Mouse (Mus musculus): Measurements from ENCODE around the gene Pln.

The Pln gene

GRCm38 (mm10) chr10:53367265-53367664 is 29.8 kb downstream of the Pln start:
- DNase-seq = no peak

GRCm38 (mm10) chr10:53373885-53374578 is 36.6 kb downstream of the Pln start:
- no peak for DNase-seq

GRCm38 (mm10) chr10:53377096-53377495 is 39.6 kb downstream of the Pln start:
- no peak for DNase-seq

- no peak for DNase-seq
Measured at GRCm38 (mm10) chr10:53378296-53378695, 40.8 kb downstream of the Pln start.

- DNase-seq = no peak
Measured at GRCm38 (mm10) chr10:53378981-53379708, 41.7 kb downstream of the Pln start.

GRCm38 (mm10) chr10:53379709-53380106 is 42.2 kb downstream of the Pln start, which contains the start of gene Cep85l:
Gene Cep85l (minus strand): TSS chr10:53379947.
- DNase-seq = peak; percentile 83 to 86

GRCm38 (mm10) chr10:53382696-53383365 is 45.4 kb downstream of the Pln start:
- no peak for DNase-seq

GRCm38 (mm10) chr10:53384896-53385295 is 47.4 kb downstream of the Pln start:
- no peak for DNase-seq

GRCm38 (mm10) chr10:53385438-53385837 is 48.0 kb downstream of the Pln start:
- no peak for DNase-seq

GRCm38 (mm10) chr10:53388227-53388920 is 50.9 kb downstream of the Pln start:
- no peak for DNase-seq

GRCm38 (mm10) chr10:53394923-53395629 is 57.6 kb downstream of the Pln start:
- DNase-seq = no peak
